Mouse (Mus musculus) midbrain, embryonic 15.5 days (tissue): ENCODE data around the gene Zgrf1. TPM values are rescaled to one million over a fixed set of nuclear protein-coding genes. Genes with fewer than 3 reads are reported as not detected.

Experiments used
- ATAC-seq: fragments of 200-750 bp; cut with Nextera tagmentation; replicated peaks from 2 replicates; pipeline ENCODE4 v1.8.0; 2017; ENCODE audit warnings: moderate TSS enrichment
- H3K27ac ChIP-seq: fragments of 300-500 bp; sonication (generic); 2 replicates; pipeline ENCODE4 v1.5.1; 2015; ENCODE audit warnings: mild to moderate bottlenecking, inconsistent platforms
- H3K27me3 ChIP-seq: fragments of 300-500 bp; sonication (generic); replicated peaks from 2 replicates; pipeline ENCODE4 v1.6.1; 2015; ENCODE audit warnings: inconsistent platforms
- H3K36me3 ChIP-seq: fragments of 300-500 bp; sonication (generic); replicated peaks from 2 replicates; pipeline ENCODE4 v1.6.1; 2015; ENCODE audit warnings: inconsistent platforms
- H3K4me1 ChIP-seq: fragments of 300-500 bp; sonication (generic); 2 replicates; pipeline ENCODE4 v1.6.1; 2015; ENCODE audit warnings: inconsistent platforms
- H3K4me2 ChIP-seq: fragments of 300-500 bp; sonication (generic); 2 replicates; pipeline ENCODE4 v1.6.1; 2015; ENCODE audit warnings: inconsistent platforms, mild to moderate bottlenecking, moderate library complexity
- H3K4me3 ChIP-seq: fragments of 300-500 bp; sonication (generic); 2 replicates; pipeline ENCODE4 v1.5.1; 2015; ENCODE audit warnings: mild to moderate bottlenecking, inconsistent platforms
- H3K9ac ChIP-seq: fragments of 300-500 bp; sonication (generic); 2 replicates; pipeline ENCODE4 v1.6.1; 2015; ENCODE audit warnings: mild to moderate bottlenecking, inconsistent platforms
- H3K9me3 ChIP-seq: fragments of 300-500 bp; sonication (generic); 2 replicates; pipeline ENCODE4 v1.6.1; 2016; ENCODE audit warnings: inconsistent platforms
- WGBS: fragments of 180-500 bp; shearing (Covaris S2); methylation state at CpG from one replicate; pipeline ENCODE4 v1.1.7; 2015; ENCODE audit warnings: mixed read lengths; 5-methylcytosine and 5-hydroxymethylcytosine counted together
- microRNA counts: library from miRNA; unstranded; fragments of <30 nt; microRNA quantifications from one replicate; lab custom pipeline; 2016
- microRNA-seq: library from miRNA; unstranded; fragments of <30 nt; microRNA quantifications from one replicate; pipeline ENCODE4, GENCODE M21; 2016
- polyA plus RNA-seq: library from polyadenylated mRNA; unstranded; fragments of >200 nt; fragmentation: Nextera tagmentation; extraction: Ambion mirVana; gene quantifications from 2 replicates; pipeline ENCODE4 v1.2.1, GENCODE M21; 2015

Zgrf1 gene
- polyA plus RNA-seq, 1 experiment from 2014 or later: 3.3 TPM

DNA sequence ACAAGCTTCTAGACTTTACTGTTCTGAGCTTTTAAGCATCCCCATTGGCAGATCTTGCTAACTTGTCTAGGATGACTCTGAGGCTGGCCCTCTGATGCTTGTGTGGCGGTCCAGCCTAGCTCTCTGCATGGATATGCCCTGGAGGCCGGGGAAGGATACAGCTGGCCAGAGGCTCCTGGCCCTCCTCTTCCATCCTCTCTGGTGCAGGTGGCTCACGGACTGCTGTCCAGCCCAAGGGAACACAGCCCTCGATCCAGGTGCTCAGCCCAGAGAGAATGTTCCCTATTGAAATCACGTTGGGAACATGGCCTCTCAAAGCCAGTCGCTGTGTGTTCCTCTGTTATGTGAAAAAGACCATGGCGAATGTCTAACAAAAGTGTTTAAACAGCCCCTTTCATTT, 107.4 kb downstream of the Zgrf1 start:
- ATAC-seq: no peak
- Histone ChIP-seq H3K9me3 (no peaks in the 10 kb centered on the region), H3K27ac (no peak overlapping the region), H3K4me3 (no peak overlapping the region), H3K4me2 (no peak overlapping the region), H3K4me1 (peaks cover 11% of the 10 kb centered on the region; the same call in 1 of the 2 replicates), H3K36me3 (no peaks in the 10 kb centered on the region), H3K9ac (no peak overlapping the region), H3K27me3 (peaks cover 32% of the 10 kb centered on the region)
- WGBS: 46% methylated on average over 7 of the region's 7 CpGs

DNA sequence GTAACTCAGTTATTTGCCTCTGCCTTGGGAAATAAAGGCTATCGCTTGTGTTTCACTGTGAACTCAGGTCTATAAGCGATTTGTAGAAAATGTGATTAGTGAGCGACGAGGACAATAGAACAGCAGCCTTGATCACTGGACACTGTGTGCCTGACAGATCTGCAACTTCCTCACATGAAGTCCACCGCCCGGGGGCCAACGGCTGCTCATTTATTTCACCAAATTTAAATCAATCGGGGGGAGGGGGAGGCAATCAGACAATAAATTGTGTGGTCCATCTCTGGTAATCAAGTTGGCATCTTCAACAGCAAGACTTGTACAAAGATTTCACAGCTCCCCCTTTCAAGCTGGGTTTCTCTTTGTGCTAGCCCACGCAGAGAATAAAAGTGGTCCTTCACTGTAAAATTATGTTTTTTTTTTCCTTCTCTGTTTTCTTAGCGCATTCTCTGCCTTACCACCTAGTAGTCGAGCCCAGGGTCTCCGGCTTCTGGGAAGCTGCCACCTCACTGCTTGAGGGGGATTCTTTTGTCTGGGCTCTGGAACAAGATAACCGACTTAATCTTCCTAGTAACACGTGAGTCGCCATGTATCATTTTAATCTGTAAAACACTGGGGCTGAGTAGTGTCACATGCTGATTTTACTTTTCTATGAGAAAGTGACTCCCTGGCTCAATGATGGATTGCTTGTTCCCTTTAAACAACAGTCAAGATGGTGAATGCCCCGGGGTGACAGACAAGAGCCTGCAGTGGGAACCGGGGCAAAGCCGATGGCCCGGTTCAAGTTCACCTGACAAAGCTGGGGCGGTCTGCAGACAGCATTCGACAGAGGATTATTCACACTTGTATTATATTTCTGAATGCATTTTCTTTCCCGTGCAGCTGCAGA, 108.6 kb downstream of the Zgrf1 start:
- ATAC-seq: peak; percentile 83

More for the DNA sequence above, 108.6 kb downstream of the Zgrf1 start:
- WGBS: 22% methylated on average over 22 of the region's 22 CpGs
- H3K4me2 ChIP-seq: peak overlapping the region; percentile 37
- H3K4me3 ChIP-seq: peak overlapping the region; percentile 3; the same call in 1 of the 2 replicates
- H3K9ac ChIP-seq: no peak overlapping the region
- no peaks in the 10 kb centered on the region for H3K9me3 ChIP-seq
- H3K27ac ChIP-seq: 0 out of 2 replicates have a peak overlapping the region, but pooled peaks have one; percentile 8
- peaks cover 11% of the 10 kb centered on the region; the same call in 1 of the 2 replicates for H3K4me1 ChIP-seq
- H3K36me3 ChIP-seq: no peaks in the 10 kb centered on the region
- H3K27me3 ChIP-seq: peaks cover 28% of the 10 kb centered on the region

MicroRNA genes within 50 kb of the gene (microRNA counts, 519-probe panel; counts per million panel counts)
- microRNA mmu-miR-302a (lab: Ali Mortazavi, UCI): not detected
- microRNA mmu-miR-302b (lab: Ali Mortazavi, UCI): not detected
- not detected for microRNA mmu-miR-302c (lab: Ali Mortazavi, UCI)
- microRNA mmu-miR-302d (lab: Ali Mortazavi, UCI): 1,851 counts per million, percentile 12 among the panel's probes with 10 or more counts
- microRNA mmu-miR-367 (lab: Ali Mortazavi, UCI): 2,639 counts per million, percentile 56 among the panel's probes with 10 or more counts

Small RNAs within 50 kb of the gene (microRNA-seq; reads per million reads assigned to microRNA genes)
- 440 reads per million, percentile 70 among the genes with 10 or more reads in this experiment for gene Mir302a
- gene Mir302b: 241 reads per million, percentile 64 among the genes with 10 or more reads in this experiment
- gene Mir302c: 35.9 reads per million, percentile 42 among the genes with 10 or more reads in this experiment
- 374 reads per million, percentile 67 among the genes with 10 or more reads in this experiment for gene Mir302d
- gene Mir367: not detected

Other genes with a start within 250 kb of the Zgrf1 start
- 192 and 216 TPM in 2 replicates for gene Ank2, start 54.1 kb upstream of the Zgrf1 start, polyA plus RNA-seq
- gene Larp7, start 140 bp upstream of the Zgrf1 start, polyA plus RNA-seq: 25.3 and 26.0 TPM in 2 replicates
- 15.1 and 16.5 TPM in 2 replicates for gene Neurog2, start 79.6 kb downstream of the Zgrf1 start, polyA plus RNA-seq
- gene Alpk1, start 227.0 kb downstream of the Zgrf1 start, polyA plus RNA-seq: 0.37 and 0.45 TPM in 2 replicates
- 3.3 and 3.7 TPM in 2 replicates for gene Tifa, start 236.3 kb downstream of the Zgrf1 start, polyA plus RNA-seq